Mouse (Mus musculus): ENCODE data around the gene 4930404N11Rik. TPM values are rescaled to one million over a fixed set of nuclear protein-coding genes. Genes with fewer than 3 reads are reported as not detected.

Gene 4930404N11Rik
- polyA plus RNA-seq, 1 experiment from 2014 or later = 0.82 TPM

DNA sequence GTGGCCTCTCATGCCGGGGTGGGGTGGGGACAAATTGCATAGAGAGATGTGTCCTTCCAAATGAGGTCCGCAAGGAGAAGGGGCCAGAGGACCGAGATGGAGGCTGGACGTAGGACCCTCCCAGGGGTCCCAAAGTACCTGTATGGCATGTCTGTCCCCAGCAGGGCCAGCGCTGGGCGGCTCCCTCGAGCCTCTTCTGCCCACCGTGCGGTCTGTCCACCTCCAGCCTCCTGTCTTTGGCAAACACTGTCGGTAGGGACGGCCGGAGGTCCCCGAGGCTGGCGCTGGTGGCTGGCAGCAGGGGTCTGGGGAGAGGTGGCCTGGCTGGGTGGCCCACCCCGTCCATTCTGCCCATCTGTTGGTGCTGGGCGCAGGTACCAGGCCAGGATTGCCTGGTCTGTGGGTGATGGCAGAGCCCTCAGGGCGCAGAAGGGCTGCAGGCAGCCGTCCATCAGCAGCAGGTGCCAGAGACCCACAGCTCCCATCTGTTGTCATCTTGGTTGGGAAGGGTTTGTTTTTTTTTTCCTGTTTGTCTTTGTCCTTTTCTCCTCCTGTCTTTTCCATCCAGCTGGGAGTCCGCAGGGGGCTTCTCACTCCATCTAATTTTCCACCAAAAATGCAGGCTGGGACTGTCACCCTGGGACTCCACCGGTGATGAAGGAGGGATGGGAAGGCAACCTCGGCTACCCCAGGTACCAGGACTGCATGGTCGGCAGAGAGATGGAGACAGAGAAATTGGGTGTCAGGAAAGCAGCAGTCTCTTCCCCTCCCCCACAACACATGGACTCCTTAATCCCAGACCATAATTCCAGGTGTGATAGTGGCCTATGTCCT is 35.0 kb upstream of the 4930404N11Rik start:
- ATAC-seq (ENCODE audit: insufficient number of reproducible peaks, insufficient read depth, low FRiP score, low TSS enrichment) = no peak
- H3K9me3 ChIP-seq = no peaks in the 10 kb centered on the region
- no peak overlapping the region for H3K4me3 ChIP-seq
- WGBS = 48% methylated on average over 22 of the region's 22 CpGs
- peaks cover 40% of the 10 kb centered on the region for H3K4me1 ChIP-seq
- H3K36me3 ChIP-seq = peaks cover 31% of the 10 kb centered on the region
- peak overlapping the region; percentile 5; the same call in 1 of the 2 replicates for H3K4me2 ChIP-seq (replicated peaks)
- H3K27ac ChIP-seq = peak overlapping the region; percentile 97; the same call in 1 of the 2 replicates
- H3K9ac ChIP-seq = no peak overlapping the region
- peaks cover 9% of the 10 kb centered on the region for H3K27me3 ChIP-seq

DNA sequence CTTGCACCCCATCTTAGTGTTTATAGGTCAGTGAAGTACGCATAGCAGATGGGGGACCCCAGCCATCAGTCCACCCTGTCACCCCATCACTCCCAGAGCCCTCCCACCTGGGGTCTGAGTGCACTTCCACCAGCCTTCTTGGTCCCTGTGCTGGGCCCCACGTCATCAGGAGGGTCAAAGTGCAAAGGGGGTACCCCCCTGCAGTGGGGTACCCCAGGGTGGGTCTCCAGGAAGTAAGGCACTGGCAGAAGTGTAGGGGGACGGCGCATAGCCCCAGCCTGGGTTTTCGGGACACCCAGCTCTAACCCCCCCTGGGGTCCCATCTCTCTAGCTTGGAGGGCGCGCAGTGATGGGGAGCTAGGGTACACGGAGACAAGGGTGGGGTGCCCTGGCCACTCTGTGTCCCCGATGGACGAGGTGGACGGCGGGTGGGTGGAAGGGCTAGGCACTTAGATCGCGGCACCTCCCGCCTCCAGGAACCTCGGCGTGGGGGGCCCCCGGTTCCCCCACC is 34.2 kb upstream of the 4930404N11Rik start:
- Histone ChIP-seq H3K4me1 (peaks cover 40% of the 10 kb centered on the region), H3K27ac (no peak overlapping the region), H3K36me3 (peaks cover 24% of the 10 kb centered on the region), H3K4me3 (no peak overlapping the region), H3K27me3 (peaks cover 6% of the 10 kb centered on the region), H3K9me3 (no peaks in the 10 kb centered on the region), H3K9ac (peak overlapping the region; percentile 24; the same call in 1 of the 2 replicates), H3K4me2 (replicated peaks) (no peak overlapping the region; the same call in 1 of the 2 replicates)
- no peak for ATAC-seq (ENCODE audit: insufficient number of reproducible peaks, insufficient read depth, low FRiP score, low TSS enrichment)
- 81% methylated on average over 18 of the region's 18 CpGs for WGBS

DNA sequence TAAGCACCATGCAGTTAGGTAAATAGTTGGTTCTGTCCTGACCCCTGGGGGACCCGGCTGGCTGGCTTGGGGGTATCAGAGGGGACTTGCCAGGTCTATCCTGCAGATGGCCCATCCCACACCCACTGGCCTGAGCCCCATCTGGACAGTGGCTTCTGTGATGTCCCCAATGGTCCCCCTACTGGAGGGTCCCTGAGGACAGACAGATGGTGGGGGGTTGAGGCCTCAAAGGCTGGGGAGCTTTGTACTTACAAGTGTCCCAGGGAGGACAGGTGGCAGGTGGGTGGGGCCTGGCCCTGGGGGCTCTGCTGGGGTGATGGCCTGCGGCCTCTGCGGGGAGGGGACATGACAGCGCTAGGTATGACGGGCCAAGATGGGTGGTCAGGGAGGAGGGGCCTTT is 33.7 kb upstream of the 4930404N11Rik start:
- H3K4me3 ChIP-seq = no peak overlapping the region
- WGBS = 66% methylated on average over 5 of the region's 5 CpGs
- peaks cover 20% of the 10 kb centered on the region for H3K36me3 ChIP-seq
- 0 out of 2 replicates have a peak overlapping the region, but pooled peaks have one; percentile 23 for H3K27ac ChIP-seq
- peaks cover 34% of the 10 kb centered on the region for H3K4me1 ChIP-seq
- no peak overlapping the region for H3K9ac ChIP-seq
- H3K4me2 ChIP-seq (replicated peaks) = no peak overlapping the region
- no peak for ATAC-seq (ENCODE audit: insufficient number of reproducible peaks, insufficient read depth, low FRiP score, low TSS enrichment)
- peaks cover 2% of the 10 kb centered on the region; the same call in 1 of the 2 replicates for H3K27me3 ChIP-seq
- H3K9me3 ChIP-seq = no peaks in the 10 kb centered on the region

DNA sequence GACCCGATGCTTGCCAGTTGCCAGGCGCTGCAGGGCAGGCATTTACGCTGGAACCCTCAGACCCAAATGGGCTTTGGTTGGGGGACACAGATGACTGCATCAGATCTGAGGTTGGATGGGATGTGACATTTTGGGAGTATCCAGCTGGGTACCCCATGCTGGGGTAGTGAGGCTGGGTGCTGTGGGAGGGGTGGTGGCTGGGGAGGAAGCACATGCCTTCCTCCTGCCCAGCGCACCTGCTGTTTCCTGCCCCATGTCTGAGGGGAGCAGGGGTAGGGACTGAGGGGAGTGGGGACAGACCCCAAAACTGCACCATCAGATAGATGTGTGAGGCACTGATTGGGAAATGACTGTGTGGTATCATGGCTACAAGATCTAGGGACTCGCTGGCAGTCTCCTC is 31.1 kb upstream of the 4930404N11Rik start:
- Histone ChIP-seq H3K4me3 (no peak overlapping the region), H3K4me2 (replicated peaks) (no peak overlapping the region), H3K36me3 (peaks cover 16% of the 10 kb centered on the region), H3K9me3 (no peaks in the 10 kb centered on the region), H3K4me1 (peaks cover 26% of the 10 kb centered on the region), H3K9ac (no peak overlapping the region), H3K27ac (0 out of 2 replicates have a peak overlapping the region, but pooled peaks have one; percentile 30), H3K27me3 (peaks cover 2% of the 10 kb centered on the region; the same call in 1 of the 2 replicates)
- ATAC-seq (ENCODE audit: insufficient number of reproducible peaks, insufficient read depth, low FRiP score, low TSS enrichment) = no peak
- 70% methylated on average over 5 of the region's 5 CpGs for WGBS

DNA sequence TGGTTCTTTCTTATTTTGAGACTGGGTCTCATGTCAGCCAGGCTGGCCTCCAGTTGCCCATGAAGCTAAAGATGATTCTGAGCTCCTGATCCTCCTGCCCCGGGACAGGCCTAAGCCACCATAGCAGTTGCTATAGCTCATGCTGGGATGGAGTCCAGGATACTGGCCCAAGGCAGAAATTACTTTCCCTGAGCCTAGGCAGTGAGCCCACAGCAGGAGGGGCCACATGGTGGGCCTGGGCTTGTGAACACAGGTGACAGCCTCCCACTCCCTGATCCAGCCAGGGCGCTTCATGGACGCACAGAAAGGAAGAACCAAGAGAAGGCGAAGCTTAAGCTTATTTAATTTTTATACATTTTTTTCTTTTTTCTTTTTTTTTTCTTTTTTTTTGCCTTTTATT is 30.2 kb upstream of the 4930404N11Rik start:
- WGBS = 90% methylated on average over 4 of the region's 4 CpGs
- H3K9ac ChIP-seq = no peak overlapping the region

DNA sequence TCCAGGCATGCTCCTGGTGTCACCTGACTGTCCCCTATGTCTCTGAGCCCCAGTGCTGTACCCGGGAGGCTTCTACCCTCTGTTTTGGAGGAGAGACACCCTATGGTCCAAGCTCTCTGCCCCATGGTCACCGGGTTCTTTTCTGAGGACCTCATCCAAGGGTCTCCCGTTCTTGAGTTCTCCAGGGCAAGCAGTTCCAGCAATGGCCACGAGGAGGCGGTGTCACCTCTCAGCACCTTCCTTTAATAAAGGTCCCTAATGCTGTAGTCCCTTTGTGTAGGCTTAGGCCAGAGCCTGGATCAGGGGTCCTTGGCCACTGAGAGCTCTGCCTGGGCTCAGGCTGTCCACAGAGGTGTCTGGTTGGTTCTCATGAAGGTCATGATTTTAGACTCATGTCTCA is 29.5 kb upstream of the 4930404N11Rik start:
- H3K27ac ChIP-seq = no peak overlapping the region
- no peaks in the 10 kb centered on the region for H3K27me3 ChIP-seq
- H3K4me2 ChIP-seq (replicated peaks) = no peak overlapping the region
- 19% methylated on average over 5 of the region's 5 CpGs for WGBS
- peaks cover 13% of the 10 kb centered on the region for H3K4me1 ChIP-seq
- no peak for ATAC-seq (ENCODE audit: insufficient number of reproducible peaks, insufficient read depth, low FRiP score, low TSS enrichment)
- no peak overlapping the region for H3K9ac ChIP-seq
- H3K9me3 ChIP-seq = no peaks in the 10 kb centered on the region
- H3K36me3 ChIP-seq = peaks cover 11% of the 10 kb centered on the region
- H3K4me3 ChIP-seq = no peak overlapping the region

More for the DNA sequence above, 30.2 kb upstream of the 4930404N11Rik start:
- H3K27ac ChIP-seq = no peak overlapping the region
- peaks cover 2% of the 10 kb centered on the region; the same call in 1 of the 2 replicates for H3K27me3 ChIP-seq
- no peak overlapping the region for H3K4me2 ChIP-seq (replicated peaks)
- H3K36me3 ChIP-seq = peaks cover 16% of the 10 kb centered on the region
- peaks cover 17% of the 10 kb centered on the region for H3K4me1 ChIP-seq
- H3K9me3 ChIP-seq = no peaks in the 10 kb centered on the region
- ATAC-seq (ENCODE audit: insufficient number of reproducible peaks, insufficient read depth, low FRiP score, low TSS enrichment) = no peak
- H3K4me3 ChIP-seq = no peak overlapping the region

DNA sequence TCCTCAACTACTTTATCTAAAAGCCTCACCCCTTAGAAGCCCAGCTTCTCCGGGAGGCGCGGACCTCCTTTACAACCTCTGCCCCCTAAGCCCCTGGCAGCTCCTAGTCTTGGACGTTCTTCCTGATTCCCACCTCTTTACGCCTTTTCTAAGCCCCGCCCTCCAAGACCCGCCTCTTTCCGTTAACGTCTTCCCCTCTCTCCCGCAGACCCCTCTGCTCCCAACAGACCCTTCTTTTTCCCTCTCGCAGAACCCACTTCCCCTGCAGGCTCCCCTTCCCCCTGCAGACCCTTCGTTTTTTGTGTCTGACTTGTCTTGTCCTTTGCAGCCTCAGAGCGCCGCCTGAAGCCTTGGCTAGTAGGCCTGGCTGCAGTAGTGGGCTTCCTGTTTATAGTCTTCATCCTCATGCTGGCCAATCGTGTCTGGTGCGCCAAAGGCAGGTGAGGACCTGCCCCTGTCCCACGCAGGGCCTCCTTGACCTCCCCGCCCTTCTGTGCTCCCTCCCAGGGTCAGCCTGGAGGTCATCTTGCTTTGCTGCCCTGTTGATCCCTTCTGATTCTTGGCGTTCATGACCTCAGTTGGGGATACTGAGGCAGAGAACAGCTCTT is 27.9 kb upstream of the 4930404N11Rik start:
- H3K27ac ChIP-seq = peak overlapping the region; percentile 66
- peak overlapping the region; percentile 50 for H3K4me2 ChIP-seq (replicated peaks)
- peak overlapping the region; percentile 48 for H3K9ac ChIP-seq
- ATAC-seq (ENCODE audit: insufficient number of reproducible peaks, insufficient read depth, low FRiP score, low TSS enrichment) = no peak
- WGBS = 5% methylated on average over 19 of the region's 19 CpGs
- H3K36me3 ChIP-seq = peaks cover 4% of the 10 kb centered on the region; the same call in 1 of the 2 replicates
- H3K27me3 ChIP-seq = no peaks in the 10 kb centered on the region
- peaks cover 20% of the 10 kb centered on the region for H3K4me1 ChIP-seq
- H3K4me3 ChIP-seq = peak overlapping the region; percentile 24
- no peaks in the 10 kb centered on the region for H3K9me3 ChIP-seq

DNA sequence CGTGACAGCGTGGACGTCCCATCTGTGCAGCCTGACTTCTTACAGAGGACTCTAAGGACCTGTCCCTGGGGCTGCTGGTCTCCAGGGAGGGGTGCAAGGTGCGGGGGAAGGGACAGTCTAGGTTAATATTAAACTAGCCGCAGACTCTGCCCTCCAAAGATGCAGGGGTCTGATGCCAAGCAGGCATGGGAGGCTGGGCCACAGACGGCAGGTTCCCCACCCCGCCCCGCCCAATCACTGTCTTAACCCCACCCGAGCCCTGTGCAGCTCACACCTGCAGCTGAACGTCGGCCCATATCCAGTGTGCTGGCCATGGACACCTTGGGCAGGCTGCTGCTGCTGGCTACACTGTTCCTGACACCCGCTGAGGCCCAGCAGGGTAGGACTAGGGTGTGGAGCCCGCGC is 27.2 kb upstream of the 4930404N11Rik start, which contains the start of gene Smim24:
Gene Smim24, plus strand, starts transcription at position 271 of the 405 bp plus-strand sequence.
- Histone ChIP-seq H3K9ac (peak within 1 kb of the TSS; percentile 48), H3K4me1 (peaks cover 20% of the 10 kb centered on the region), H3K4me2 (replicated peaks) (peak within 1 kb of the TSS; percentile 50), H3K4me3 (peak within 1 kb of the TSS; percentile 24), H3K36me3 (peaks cover 12% of the 10 kb centered on the region), H3K27ac (peak within 1 kb of the TSS; percentile 66), H3K27me3 (no peaks in the 10 kb centered on the region), H3K9me3 (no peaks in the 10 kb centered on the region)
- no peak for ATAC-seq (ENCODE audit: insufficient number of reproducible peaks, insufficient read depth, low FRiP score, low TSS enrichment)
- 63% methylated on average over 14 of the region's 14 CpGs for WGBS

DNA sequence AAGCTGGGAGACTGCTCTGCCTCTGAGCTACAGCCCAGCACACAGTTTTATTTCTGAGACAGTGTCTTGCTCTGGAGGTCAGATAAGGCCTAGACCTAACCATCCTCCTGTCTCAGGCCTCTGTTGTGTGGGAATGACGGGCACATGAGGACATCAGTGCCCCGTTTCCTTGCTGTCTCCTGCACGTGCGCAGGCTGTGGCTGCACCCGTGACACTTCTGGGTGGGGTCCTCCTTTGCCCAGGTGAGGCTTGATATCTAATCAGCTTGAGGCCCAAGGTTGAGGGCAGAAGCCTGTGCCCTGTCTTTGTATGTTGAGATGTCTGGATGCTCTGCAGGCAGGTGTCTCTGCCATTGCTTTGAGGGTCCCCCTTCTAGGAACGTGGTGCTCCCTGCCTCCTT is 26.7 kb upstream of the 4930404N11Rik start:
- peaks cover 17% of the 10 kb centered on the region for H3K36me3 ChIP-seq
- peaks cover 20% of the 10 kb centered on the region for H3K4me1 ChIP-seq
- 85% methylated on average over 6 of the region's 6 CpGs for WGBS
- H3K4me2 ChIP-seq (replicated peaks) = no peak overlapping the region
- no peaks in the 10 kb centered on the region for H3K9me3 ChIP-seq
- H3K27ac ChIP-seq = no peak overlapping the region
- no peak overlapping the region for H3K9ac ChIP-seq
- ATAC-seq (ENCODE audit: insufficient number of reproducible peaks, insufficient read depth, low FRiP score, low TSS enrichment) = no peak
- H3K4me3 ChIP-seq = no peak overlapping the region
- no peaks in the 10 kb centered on the region for H3K27me3 ChIP-seq

DNA sequence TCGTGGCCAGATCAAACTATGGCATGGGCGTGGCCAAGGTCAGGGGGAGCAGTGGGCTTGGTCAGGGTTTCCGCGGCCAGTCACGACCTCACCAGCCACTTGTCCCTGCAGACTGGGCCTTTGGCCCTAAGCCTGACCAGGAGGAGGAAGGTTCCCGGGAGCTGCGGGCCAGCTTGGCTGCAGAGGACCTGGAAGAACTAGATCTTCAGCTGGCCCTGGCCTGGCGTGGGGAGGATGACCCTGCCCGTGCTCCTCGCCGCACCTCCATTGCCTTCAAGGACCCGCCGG is 25.0 kb upstream of the 4930404N11Rik start:
- Histone ChIP-seq H3K4me1 (peaks cover 26% of the 10 kb centered on the region), H3K4me2 (replicated peaks) (no peak overlapping the region), H3K27me3 (no peaks in the 10 kb centered on the region), H3K9me3 (no peaks in the 10 kb centered on the region), H3K4me3 (no peak overlapping the region), H3K9ac (no peak overlapping the region), H3K36me3 (peaks cover 33% of the 10 kb centered on the region), H3K27ac (no peak overlapping the region)
- WGBS = 91% methylated on average over 13 of the region's 13 CpGs
- ATAC-seq (ENCODE audit: insufficient number of reproducible peaks, insufficient read depth, low FRiP score, low TSS enrichment) = no peak

DNA sequence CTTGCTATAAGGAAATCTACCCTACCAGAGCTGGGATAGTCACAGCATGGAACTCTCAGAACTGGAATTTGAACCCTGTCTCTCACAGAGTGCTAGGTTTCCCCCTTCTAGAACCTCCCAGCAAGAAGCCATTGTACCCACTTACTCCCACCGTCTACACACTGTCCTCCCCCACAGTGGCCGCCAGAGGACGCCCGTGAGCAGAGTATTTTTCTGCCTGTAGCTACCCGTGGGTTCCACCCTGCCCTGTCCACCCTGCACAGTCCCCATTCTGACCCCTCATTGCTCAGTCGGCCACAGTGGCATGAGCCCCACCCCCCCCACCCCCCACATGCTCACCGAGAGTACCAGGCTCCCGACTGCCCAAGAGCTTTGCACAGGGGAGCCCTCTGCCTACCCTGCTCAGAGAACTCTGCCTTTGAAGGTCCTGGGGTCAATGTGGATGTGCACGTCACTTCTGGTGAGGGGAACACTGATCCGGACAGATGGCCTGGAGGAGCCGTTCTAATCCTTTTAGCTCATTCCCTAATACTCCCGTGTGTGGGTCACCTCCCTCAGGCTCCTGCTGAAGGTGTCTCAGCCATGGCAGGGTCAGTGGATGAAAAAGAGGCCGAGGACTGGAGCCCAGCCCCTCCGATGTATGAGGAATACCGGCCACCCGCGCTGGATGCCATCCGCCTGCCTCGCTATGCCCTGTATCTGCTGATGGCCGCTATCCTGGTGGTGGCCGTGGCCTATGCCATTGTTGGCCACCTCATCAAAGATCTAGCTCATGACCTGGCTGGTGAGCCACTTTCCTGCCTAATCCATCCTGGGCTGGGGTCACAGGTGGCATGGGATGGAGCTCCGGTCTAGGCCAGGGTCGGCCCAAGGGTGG is 24.4 kb upstream of the 4930404N11Rik start:
- WGBS = 62% methylated on average over 23 of the region's 23 CpGs
- H3K4me2 ChIP-seq (replicated peaks) = no peak overlapping the region
- H3K4me3 ChIP-seq = no peak overlapping the region
- 0 out of 2 replicates have a peak overlapping the region, but pooled peaks have one; percentile 24 for H3K9ac ChIP-seq
- H3K4me1 ChIP-seq = peaks cover 31% of the 10 kb centered on the region
- H3K27me3 ChIP-seq = no peaks in the 10 kb centered on the region
- peaks cover 33% of the 10 kb centered on the region for H3K36me3 ChIP-seq
- no peak; the same call in 1 of the 2 replicates for ATAC-seq (ENCODE audit: insufficient number of reproducible peaks, insufficient read depth, low FRiP score, low TSS enrichment)
- H3K27ac ChIP-seq = no peak overlapping the region
- no peaks in the 10 kb centered on the region for H3K9me3 ChIP-seq
